Mouse (Mus musculus) liver, adult 2 months (tissue): ENCODE measurements at regions not wholly inside any gene's neighbourhood (a gene's known extent, or its start where the extent isn't known, plus 50 kb on each side); places are given as distances from the start of the nearest gene placed in this dataset.
A peak's percentile ranks its signal among the peaks of the same experiment; 100 is the strongest.

ENCODE experiments used
- CTCF ChIP-seq: fragments of 200-500 bp; IDR thresholded peaks from 2 replicates; pipeline ENCODE4 v1.5.1; 2011; ENCODE audit warnings: low read depth, low read length, control low read depth
- POLR2A ChIP-seq: fragments of 200-500 bp; IDR thresholded peaks from 2 replicates; pipeline ENCODE4 v1.6.1; 2011; ENCODE audit warnings: low read length, control low read depth; ENCODE audit not compliant: insufficient read depth; ENCODE audit errors: extremely low read depth

- TF ChIP-seq CTCF, result peak; percentile 22; the same call in 1 of the 2 replicates
- no peak for TF ChIP-seq POLR2A
Observed at GRCm38 (mm10) chr1:92742881-92743621, 88.4 kb upstream of the Gpc1 start.
